Mouse (Mus musculus) cortical plate, adult 2 months (tissue): Measurements from ENCODE around the gene Ctps2. TPM values are rescaled to one million over a fixed set of nuclear protein-coding genes. Genes with fewer than 3 reads are reported as not detected.
"Not testable (repeated sequence)": the region's sequence is repeated elsewhere in the genome, so short reads cannot be mapped to it uniquely, and the experiment has no call there.

Source experiments
- H3K27ac ChIP-seq: fragments of 200-500 bp; 2 replicates; pipeline ENCODE4 v1.5.1; 2012; ENCODE audit warnings: low read length, control low read depth, inconsistent platforms; ENCODE audit not compliant: insufficient read depth
- H3K4me1 ChIP-seq: fragments of 200-500 bp; 2 replicates; pipeline ENCODE4 v1.6.1; 2011; ENCODE audit warnings: low read length; ENCODE audit not compliant: control insufficient read depth, insufficient read depth
- H3K4me3 ChIP-seq: fragments of 200-500 bp; 2 replicates; pipeline ENCODE4 v1.5.1; 2011; ENCODE audit warnings: mild to moderate bottlenecking, low read length, control low read depth; ENCODE audit not compliant: insufficient read depth
- CTCF ChIP-seq: fragments of 200-500 bp; IDR thresholded peaks from 2 replicates; pipeline ENCODE4 v1.5.1; 2011; ENCODE audit warnings: mild to moderate bottlenecking, control low read depth, low read length; ENCODE audit not compliant: insufficient read depth; ENCODE audit errors: extremely low read depth
- POLR2A ChIP-seq: fragments of 200-500 bp; IDR thresholded peaks from 2 replicates; pipeline ENCODE4 v1.6.1; 2011; ENCODE audit warnings: mild to moderate bottlenecking, low read length, control low read depth; ENCODE audit not compliant: insufficient read depth; ENCODE audit errors: extremely low read depth
- polyA plus RNA-seq: library from polyadenylated mRNA; depleted of rRNA; stranded (reverse); fragments of >200 nt; gene quantifications from 2 replicates; pipeline ENCODE4 v1.2.3, GENCODE M21; 2012; rRNA removed

Ctps2 gene
- polyA plus RNA-seq: 94.3 and 115 TPM in 2 replicates

DNA sequence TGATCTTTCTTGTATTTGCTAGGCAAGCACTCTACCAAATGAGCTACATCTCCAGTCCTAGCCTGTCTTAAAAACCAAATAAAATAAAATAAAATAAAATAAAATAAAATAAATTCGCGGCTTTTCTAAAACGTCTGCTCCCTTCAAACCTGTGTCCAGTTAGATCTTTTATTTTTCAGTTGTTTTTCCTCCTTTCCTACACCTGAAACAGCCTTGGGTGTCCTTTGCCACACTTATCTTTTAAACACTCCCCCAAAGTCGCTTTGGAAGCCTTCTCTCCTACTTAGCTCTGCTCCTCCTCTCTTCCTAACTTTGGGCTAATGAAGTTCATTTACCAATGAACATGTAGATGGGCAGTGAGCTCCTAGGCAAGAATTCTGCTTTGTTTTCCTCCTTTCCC is at the start of gene Ctps2:
Gene Ctps2, plus strand, starts transcription at position 301 of the 400 bp plus-strand sequence.
- TF ChIP-seq POLR2A (no peak), CTCF (no peak)
- Histone ChIP-seq H3K4me3 (peak within 1 kb of the TSS; percentile 95), H3K27ac (peak within 1 kb of the TSS; percentile 97), H3K4me1 (no peaks in the 10 kb centered on the region)

DNA sequence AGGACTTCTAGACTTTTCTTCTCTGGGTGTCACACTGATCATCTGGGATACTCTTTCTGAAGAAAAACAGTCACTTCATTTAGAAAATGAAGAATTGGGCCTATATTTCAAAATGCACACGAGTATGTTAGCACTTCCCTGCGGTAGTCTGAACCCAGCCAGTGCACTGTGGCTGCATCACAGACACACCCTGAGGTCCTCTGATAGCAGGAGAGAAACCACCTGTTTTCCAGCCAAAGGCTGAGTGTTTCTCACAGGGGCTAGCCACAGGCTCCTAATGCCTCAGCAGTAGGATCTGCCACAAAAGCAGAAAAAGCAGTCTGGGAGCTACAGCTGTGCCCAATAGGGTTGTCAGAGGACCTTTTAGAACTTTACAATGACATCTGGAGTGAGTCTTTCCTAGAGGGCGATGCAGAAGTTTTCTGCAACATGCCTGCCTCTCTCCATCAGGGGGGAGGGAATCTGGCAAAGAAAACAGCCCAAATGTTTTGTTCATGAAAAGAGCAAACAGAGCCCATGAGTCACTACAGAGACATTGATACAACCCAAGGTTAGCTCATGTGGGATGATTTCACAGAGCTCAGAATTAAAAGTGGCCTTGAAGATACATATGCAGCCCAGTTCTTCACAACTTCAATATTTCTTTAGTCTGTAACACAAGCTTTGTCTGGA is 32.6 kb upstream of the Ctps2 start:
- H3K27ac ChIP-seq: no peak overlapping the region
- H3K4me1 ChIP-seq: no peaks in the 10 kb centered on the region
- TF ChIP-seq CTCF: no peak
- no peak for TF ChIP-seq POLR2A
- H3K4me3 ChIP-seq: no peak overlapping the region

DNA sequence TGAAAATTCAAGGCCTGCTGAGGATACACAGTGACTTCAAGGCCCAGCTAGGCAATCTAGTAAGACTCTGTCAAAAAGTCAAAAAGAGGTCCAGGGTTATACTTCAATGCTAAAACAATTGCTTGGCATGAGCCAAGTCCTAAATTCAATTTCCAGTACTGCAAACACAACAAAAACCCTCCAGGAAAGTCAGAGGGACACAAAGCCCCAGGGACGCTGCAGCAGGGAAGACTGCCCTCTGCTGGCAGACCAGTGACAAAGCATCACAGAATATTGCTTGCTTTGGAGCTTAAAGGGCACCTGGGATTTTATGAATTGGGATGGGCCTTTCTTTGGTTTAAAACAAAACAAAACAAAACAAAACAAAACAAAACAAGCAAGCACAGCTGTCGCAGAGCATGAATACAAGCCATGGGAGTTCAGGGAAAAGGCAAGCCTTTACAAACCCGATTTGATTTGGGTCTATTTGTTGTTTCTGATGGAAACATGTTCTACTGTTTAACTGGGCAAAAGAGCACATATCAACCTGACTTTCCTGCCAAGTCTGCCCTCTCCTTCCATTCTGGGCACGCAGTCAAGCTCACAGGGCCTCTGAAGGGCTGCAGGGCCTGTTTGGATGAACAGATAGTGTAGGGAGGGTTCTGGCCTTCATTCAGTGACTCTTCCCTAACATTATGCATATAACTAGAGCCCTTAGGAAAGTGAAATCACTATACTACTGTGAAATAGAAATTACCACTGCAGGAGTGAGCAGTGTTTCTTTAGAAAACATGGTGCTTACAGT is 29.1 kb upstream of the Ctps2 start:
- Histone ChIP-seq H3K4me1 (no peaks in the 10 kb centered on the region), H3K4me3 (no peak overlapping the region), H3K27ac (no peak overlapping the region)
- TF ChIP-seq CTCF (peak; percentile 59), POLR2A (no peak)

DNA sequence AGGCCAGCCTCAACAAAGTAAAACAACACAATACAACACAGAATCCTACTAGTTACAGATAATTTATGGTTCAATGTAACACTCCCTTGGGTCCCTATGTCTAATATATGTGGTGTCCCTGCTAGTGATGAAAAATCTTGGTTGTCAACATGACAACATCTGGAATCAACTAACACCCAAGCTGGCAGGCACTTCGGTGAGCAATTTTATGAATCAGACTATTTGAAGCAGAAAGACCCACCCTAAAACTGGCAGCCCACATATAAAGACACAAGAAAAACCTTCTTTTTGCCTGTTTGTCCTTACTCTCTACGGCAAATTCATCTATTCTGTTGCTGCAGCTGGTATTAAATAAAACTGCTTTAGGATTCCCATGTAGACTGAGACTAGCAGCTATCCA is 27.3 kb upstream of the Ctps2 start:
- no peak for TF ChIP-seq CTCF
- no peak for TF ChIP-seq POLR2A
- Histone ChIP-seq H3K27ac (no peak overlapping the region), H3K4me3 (no peak overlapping the region), H3K4me1 (no peaks in the 10 kb centered on the region)

DNA sequence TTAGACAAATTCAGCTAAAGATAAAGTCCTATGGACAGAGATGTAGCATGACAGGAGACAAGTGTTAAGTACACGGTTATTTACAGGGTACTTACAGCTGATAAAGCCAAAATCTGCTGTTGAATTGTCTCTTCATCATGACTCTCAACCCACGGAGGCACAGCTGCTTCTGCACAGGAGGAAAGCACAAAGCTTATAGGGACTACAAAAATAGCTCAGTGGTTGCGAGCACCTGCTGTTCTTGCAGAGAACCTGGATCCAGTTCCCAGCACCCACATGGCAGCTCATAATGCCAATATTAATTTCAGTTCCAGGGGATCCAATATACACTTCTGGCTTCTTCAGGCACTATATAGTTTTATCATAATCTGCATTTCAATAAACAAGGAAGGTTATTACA is 22.8 kb upstream of the Ctps2 start:
- Histone ChIP-seq H3K27ac (no peak overlapping the region), H3K4me3 (no peak overlapping the region), H3K4me1 (no peaks in the 10 kb centered on the region)
- TF ChIP-seq CTCF (no peak), POLR2A (no peak)

DNA sequence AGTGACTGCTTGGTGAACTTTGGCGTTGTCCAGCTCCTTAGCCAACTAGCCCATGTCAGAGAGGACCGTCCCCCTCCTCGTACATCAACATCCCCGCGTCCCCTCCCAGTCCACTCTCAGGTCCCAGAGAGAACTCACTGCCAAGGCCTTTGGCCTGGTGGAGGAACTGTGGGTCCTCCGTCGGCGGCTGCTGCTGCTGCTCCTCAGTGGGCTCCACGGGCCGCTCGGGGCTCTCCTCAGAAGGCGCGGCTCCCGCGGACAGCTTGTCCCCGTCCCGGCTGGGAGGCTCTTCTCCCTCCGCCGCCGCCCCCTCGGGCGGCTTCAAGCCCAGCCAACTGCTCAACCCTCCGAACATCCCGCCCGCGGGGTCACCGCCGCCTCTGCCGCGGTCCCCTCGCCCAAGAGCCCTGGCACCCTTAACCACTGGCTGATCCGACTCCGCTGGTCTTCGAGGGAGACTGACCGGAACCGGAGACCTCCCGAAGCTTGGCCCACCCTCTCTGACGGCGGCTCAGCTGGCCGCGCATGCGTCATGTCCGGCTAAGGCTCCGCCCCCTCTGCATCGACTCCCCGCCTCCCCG is 13.0 kb upstream of the Ctps2 start, which contains the start of gene Syap1:
Gene Syap1, minus strand, starts transcription at position 517 of the 581 bp plus-strand sequence.
- TF ChIP-seq CTCF: no peak
- TF ChIP-seq POLR2A: peak; percentile 71; the same call in 1 of the 2 replicates
- Histone ChIP-seq H3K4me3 (peak within 1 kb of the TSS; percentile 72), H3K4me1 (no peaks in the 10 kb centered on the region)

DNA sequence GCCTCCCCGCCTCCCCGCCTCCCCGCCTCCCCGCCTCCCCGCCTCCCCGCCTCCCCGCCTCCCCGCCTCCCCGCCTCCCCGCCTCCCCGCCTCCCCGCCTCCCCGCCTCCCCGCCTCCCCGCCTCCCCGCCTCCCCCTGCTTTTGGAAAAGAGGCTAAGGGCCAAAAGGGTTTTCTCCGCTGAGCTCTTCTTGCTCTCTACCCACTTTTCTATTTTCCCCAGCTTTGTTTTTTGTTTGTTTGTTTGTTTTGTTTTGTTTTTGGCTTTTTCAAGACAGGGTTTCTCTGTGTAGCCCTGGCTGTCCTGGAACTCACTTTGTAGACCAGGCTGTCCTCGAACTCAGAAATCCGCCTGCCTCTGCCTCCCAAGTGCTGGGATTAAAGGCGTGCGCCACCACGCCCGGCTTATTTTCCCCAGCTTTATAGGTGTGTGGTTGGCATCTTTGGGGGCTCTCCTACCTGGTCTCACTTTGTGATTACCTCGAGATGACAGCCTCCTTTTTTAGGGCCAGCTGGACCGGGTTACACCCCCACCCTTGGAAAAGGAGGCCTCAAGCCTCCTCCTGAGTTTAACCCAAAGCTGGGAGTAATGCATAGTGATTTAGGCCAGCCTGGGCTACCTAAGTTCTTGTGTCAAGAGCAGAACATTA is 12.3 kb upstream of the Ctps2 start:
- H3K4me3 ChIP-seq: peak overlapping the region; percentile 72; the same call in 1 of the 2 replicates
- H3K27ac ChIP-seq: not testable (repeated sequence)

More for the DNA sequence above, 13.0 kb upstream of the Ctps2 start, which contains the start of gene Syap1:
- H3K27ac ChIP-seq: 0 out of 2 replicates have a peak within 1 kb of the TSS, but pooled peaks have one; percentile 5

DNA sequence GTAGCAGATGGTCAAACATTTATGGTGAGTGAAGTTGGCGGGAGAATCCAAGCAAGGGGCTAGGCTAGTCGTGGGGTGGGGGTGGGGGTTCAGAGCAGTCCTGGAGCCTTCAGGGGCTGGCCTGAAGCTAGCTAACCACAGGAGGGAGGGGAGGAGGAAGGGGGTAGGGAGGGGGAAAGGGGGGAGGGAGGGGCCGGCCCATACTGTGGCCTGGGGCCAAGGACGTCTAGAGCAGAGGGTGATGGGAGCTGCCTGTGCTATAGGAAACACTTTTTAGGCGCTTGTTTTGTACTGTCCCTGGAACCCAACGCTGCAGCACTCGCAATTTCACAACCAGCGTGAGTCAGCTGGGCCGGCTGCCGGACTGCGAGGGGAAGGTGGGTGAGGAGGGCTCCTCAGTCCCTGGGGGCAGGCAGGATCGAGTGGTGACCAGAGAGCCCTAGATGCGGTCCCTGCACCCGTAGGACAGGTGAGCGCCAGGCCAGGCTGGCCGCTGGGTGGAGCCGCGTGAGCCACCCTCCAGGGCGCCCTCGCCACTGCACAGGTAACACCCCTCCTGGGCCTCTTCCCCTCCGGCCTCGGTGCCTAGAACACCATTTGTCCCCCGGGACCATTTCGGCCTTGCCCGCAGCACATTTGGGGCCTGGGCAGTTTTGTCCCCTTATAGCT is 467 bp downstream of the Ctps2 start:
- Histone ChIP-seq H3K4me3 (peak overlapping the region; percentile 95), H3K27ac (peak overlapping the region; percentile 97), H3K4me1 (no peaks in the 10 kb centered on the region)
- TF ChIP-seq CTCF (no peak), POLR2A (no peak)

More for the DNA sequence above, 12.3 kb upstream of the Ctps2 start:
- H3K4me1 ChIP-seq: not testable (repeated sequence)
